Mouse (Mus musculus) cerebellum, adult (tissue): ENCODE results near the gene Thoc3.
A peak's percentile ranks its signal among the peaks of the same experiment; 100 is the strongest.

ENCODE experiments used
- ATAC-seq: cut with Nextera tagmentation; 2 replicates; pipeline ENCODE4 v1.9.2; 2017; ENCODE audit warnings: mild to moderate bottlenecking, moderate library complexity, mixed read lengths; ENCODE audit not compliant: insufficient number of reproducible peaks, low FRiP score, low TSS enrichment

Thoc3 gene

DNA sequence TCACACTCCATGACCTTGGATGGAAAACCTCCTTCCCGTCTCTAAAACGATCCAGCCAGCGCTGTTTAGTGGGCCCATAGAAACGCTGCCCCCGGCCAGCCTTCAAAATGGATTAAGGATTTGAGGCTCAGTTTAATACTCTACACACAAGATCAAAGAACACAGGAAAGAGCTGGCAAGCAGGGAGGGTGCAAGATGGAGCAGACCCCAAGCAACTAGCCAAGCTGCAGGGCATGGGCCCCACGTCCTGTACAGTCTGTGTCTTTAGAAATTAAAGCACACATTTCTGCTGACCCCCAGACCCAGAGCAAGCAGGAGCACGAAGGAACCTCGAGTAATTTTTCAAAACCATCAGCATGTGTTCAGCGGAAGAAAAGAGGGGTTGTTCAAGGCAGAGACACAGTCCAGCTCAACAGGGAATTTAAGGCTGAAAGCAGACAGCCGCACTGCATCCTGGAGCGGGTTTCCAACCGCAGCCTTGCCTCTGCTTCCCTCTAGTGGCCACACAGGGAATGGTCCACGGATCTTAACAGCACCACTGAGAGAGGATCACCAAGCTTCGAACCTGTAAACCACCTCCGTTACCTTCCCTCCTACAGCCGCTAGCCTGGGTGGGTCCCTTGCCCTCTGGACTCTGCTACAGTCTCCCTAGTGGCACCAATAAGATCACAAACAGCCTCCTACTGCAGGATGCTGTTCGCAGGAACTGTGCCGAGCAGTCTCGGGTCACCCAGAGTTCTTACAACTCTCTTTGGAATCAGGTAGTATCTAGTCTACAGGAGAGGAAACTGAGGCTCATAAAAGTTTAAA is 21.8 kb downstream of the Thoc3 start:
- ATAC-seq: peak; percentile 61

DNA sequence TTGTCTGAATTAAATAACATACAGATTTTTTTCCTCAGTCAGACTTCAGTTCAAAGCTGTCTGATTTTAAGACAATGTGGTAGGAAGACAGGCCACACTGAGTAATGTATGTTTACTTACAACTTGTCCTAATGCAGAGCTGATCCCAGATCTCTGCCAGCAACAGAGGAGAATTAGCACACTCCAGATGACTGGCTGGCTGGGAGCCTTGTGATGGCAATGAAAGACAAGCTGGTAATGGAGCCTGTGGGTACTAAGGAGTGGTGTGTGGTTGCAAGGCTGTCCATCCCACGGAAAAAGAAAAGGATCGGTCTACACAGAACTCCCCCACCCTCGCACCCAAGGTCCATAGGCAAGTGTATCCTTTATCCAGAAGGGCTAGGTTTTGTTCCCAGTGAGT is 25.0 kb downstream of the Thoc3 start:
- ATAC-seq: no peak

DNA sequence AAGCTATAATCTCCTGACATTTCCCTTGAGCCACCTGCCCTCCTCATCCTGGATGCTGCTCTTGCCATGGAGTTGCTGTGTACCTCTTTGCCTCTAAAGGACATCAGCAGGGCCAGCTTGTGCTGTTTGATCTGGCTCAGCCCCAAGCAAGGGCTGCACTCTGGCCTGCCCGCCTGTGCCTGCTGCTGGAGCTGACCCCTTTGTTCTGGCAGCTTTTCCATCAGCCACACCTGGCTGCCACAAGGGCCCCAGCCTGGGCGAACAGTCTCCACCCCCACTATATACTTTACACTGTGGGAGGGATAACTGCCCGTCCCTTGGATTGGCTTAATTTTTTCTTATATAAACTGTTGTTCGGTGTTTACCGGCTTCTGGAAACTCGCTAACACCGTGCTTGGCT is 28.7 kb downstream of the Thoc3 start:
- no peak for ATAC-seq

DNA sequence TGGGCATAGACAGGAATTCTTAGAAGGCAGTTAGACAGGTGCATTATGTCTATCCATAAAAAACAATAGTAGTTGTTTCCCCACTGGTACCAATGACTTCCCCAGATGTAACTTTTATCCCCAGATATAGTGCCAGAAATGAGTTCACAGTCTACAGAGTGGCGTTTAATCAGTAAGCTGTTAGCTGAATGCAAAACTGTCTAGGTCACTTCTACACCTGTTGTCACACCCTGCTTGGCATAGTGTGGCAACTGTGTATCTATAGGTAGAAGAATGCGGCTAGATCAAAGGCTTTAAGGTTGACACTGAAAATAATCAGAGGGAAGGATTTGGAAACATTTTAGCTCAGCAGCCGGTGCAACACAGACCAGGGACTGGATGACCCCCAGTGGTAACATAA is 29.8 kb downstream of the Thoc3 start:
- ATAC-seq: no peak

DNA sequence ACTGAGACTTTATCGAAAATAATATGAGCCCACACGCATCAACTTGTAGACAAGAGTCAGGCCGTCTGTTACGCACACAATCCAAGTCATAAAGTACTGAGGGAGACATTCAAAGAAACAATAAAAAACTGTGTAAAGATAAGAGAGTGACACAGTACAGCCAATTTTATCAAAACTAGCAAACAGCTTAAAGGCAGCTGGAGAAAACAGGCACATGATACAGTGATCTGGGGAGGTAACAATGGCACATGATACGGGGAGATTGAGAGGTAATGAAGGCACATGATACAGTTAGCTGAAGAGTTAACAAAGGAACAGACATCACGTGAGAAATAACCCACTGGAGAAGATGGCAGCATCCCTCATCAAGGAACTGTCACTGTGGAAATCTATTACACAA is 31.6 kb downstream of the Thoc3 start:
- ATAC-seq: no peak

DNA sequence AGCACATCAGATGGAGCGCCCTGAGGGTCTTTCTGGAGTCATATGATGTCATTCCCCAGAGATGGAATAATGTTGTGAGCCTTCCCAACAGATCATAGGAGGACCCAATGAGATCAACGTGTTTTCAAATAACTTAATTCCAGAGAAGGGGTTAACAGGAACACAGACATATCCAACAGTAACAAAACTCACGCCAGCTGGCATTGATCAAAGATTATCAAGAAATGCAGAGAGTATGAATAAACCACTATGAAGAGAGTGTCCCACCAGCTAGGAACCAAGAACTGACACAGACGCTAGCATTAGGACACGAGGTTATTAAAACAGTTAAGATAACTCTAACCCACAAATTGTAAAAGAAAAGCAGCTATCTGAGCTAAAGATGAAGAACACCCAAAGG is 32.0 kb downstream of the Thoc3 start:
- ATAC-seq: no peak

DNA sequence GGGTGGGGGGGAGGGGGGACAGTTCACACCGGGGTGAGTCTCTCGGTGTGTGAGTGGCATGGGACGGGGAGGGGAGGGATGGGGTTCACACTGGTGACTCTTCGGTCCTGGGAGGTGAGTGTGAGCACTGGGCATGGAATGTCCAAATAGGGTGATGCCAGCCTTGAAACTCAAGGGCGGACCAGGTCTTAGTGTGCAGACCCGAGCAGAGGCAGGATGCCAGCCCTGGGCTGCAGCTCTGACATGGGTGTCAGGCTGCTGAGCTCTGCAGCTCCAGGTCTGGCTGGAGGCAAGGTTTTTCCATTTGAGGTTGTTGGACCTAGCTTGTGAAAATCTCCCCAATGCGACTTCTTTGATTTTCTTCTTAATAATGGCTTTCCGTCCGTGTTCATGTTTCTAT is 37.5 kb downstream of the Thoc3 start:
- ATAC-seq: no peak

DNA sequence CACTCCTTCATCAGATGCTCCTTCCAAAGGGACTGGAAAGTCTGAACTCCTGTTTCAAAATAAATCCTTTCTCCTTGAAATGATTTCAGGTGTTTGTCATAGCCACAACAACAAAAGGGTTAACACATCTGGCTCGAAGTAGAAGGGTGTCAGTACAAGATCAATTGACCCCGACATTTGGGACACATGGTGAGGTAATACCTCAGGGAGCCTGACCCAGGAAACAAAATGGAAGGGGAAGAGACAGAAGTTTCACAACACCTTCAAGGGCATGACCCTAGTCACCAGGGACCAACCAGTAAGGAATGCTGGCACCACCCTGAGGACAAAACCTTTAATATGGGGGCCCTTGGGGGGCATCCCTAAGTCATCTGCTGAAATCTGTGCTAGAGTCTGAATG is 38.6 kb downstream of the Thoc3 start:
- ATAC-seq: no peak

DNA sequence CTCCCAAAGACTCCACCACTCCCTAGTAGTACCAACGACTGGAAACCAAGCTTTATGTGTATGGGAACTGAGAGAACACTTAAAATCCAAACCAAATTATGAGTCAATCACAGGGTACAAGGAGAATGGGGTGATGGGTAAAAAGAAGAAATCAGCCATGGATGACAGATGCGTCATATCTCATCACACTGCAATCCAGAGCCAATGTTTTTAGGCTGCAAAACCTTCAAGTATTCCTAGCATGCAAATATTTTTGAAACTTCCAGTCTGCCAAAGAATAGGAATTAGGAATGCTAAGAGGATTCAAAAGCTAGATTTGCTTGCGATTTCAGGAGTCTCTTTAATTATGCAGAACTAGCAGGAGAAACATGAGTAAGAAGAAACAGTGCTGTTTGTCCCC is 39.9 kb downstream of the Thoc3 start:
- ATAC-seq: no peak

DNA sequence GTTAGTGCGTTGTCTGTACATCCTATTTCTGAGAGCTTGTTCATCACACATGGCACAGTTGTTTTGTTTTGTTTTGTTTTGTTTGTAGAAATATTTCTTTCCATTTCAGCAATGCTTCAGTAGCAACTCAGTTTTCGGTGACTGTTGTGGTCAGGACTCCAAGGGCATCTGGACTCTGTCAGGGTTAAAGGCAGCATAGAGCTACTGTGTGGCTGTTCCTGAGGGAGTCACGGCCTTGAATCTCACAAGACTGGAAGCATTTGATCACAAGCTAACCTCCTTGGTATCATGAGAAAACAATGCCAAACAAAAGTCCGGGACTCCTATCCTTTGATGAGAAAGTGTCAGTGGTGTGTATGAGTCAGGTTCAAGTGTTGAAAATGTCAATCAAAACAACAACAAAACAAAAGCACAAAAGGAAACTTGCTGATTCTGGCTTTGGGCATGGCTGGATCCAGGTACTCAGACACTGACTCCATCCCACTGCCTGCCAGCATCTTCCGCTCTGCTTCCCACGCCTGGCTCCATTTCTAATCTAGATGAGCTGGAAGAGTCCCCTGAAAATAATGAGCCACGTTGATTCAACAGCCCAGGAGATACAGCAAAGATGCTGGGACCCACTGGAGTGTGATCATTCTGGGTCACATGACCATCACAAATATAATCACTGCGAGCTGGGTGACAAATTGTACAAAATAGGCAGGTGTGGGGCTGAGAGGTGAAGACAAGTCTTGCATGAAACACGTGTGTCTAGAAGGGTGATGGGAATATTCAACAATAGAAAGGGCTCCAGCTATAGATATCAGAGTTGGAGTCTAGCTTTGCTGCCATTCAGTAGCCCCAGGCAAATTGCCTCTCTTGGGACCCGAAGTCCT is 41.6 kb downstream of the Thoc3 start:
- ATAC-seq: no peak

DNA sequence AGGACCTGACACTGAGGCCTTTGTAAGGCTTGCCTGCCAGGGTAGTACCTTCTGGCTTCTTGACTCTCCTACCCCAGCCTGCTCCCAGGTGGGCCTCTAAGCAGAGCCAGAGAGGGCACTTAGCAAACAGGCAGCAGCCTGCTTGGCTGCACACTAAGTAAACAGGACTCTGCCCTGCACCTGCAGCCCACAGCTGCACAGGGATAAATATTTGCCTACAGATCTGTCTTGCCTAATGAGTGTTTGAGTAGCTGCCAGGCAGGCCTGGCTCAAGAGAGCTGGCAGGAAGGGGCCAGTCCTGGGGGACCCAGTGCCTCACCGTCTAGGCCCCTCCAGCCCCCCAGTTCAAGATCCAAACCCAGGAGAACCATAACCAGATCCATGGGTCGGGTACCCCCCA is 43.4 kb downstream of the Thoc3 start:
- ATAC-seq: no peak

DNA sequence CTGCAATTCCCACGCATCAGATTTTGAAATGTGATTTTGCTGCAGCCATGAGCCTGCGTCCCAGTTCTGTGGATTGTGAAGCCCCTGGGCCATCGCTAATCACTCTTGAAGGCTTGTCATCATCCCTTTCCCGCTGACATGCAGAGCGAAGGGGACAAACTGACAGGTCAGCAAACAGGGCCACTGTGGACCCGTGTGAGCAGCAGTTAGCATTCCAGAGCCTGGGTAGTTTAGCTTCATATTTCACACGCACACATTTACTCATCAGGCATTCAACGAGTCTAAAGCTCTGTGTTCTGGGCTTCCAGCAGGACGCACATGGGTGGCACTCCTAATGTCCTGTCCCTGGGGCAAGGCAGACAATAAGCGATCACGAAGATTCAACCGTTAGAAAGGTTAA is 48.4 kb downstream of the Thoc3 start:
- no peak for ATAC-seq

DNA sequence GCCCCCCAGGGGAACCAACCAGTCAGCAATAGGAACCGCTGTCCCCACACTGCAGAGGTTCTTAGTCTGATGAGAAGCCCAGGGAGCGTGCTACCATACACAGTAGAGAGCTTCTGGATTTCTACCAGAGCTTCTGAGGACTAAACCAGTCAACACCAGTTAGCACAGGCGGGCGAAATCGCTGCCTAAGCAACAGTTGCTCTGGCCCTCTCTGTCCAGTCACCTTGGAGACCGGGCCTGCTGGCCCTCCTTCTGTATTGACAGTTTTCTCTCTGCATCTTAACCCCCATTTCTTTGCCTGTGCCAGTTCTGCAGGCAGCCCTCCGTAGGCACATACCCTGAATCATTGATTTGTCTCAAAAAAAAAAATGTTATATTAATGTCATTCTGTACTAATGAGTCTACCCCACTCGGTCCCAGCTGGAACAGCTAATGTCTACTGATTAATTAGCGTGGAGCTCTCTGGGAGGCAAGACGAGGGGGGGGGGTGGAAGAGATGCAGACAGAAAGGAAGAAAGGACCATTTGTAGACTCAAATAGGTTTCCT is 49.8 kb downstream of the Thoc3 start:
- no peak for ATAC-seq

DNA sequence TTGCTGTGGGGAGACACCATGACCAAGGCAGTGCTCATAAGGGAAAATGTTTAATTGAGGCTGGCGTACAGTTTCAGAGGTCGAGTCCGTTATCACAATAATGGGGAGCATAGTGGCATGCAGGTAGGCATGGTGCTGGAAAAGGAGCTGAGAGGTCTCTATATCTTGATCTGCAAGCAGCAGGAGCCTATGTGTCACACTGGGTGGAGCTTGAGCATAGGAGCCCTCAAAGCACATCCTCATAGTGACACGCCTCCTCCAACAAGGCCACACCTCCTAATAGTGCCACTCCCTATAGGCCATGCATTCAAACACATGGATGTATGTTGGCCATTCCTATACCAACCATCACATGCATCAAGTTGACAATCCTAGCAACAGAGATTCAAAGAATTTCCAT is 53.6 kb downstream of the Thoc3 start:
- no peak for ATAC-seq

DNA sequence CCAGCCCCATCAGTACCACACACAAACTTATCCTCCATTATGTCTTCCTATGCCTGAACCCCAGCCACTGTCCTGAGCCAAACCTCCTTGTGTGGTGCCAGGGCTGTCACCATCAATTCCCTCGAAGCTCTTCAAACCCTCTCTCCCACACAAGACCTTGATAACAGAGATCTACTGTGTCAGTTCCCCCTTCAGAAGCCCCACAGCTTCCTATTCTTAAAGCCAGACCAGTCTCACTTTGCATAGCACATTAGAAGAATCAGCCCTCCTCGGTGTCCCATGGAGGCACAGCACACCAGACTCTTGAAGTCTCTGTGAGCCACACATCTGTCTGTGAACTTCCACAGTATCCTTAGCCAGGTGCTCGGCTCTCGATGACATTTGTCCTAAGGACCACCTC is 55.9 kb downstream of the Thoc3 start:
- ATAC-seq: no peak

DNA sequence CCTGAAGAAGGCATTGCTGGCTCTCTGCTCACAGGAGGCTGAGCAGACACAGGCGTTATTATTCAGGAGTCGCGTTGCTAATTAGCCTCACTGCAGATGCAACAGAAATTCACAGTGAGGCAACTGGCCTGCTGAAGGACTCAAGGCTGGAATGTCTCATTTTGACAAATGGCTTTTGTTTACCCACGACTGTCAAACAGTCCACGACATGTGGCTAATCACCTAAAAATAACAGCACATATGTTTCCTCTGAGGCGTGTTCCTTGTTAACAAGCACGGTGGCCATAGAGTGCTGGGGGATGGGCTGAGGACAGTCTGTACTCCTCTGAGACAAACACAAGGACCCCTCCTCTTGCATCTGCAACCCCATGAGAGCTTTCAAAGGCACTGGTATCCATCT is 56.4 kb downstream of the Thoc3 start:
- ATAC-seq: no peak

DNA sequence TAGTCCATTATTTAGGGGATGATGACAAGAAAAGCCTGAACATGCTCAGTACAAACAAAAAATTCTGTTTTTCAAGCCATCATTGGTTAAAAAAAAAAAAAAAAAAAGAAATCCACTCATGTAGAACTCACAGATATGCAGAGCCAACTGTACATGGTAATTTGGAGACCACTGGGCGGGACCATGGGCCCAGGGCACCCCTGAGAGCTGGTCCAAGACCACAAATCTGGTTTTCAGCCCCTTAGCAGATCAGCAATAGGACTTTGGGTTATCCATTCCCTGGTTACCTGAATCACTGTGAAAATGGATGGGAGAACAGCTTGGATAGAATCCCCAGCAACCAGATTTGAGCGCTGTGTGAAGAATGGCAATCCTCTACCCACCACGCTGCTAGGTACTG is 57.0 kb downstream of the Thoc3 start:
- no peak for ATAC-seq
